Mouse (Mus musculus): ENCODE measurements around the gene Ccdc93. TPM values are rescaled to one million over a fixed set of nuclear protein-coding genes. Genes with fewer than 3 reads are reported as not detected.

Gene Ccdc93
- total and polyA plus RNA-seq, 3 experiments, result 4.8 to 15.1 (median 14.0) TPM

GRCm38 (mm10) chr1:121435981-121436380 lies 5.1 kb downstream of the Ccdc93 start:
- Histone ChIP-seq H3K27me3 (ENCODE audit: control insufficient read depth, insufficient read depth, low read length) (no peaks in the 10 kb centered on the region), H3K27ac (no peak overlapping the region), H3K36me3 (ENCODE audit: control insufficient read depth, insufficient read depth, low read length) (no peaks in the 10 kb centered on the region), H3K4me3 (no peak overlapping the region), H3K79me2 (replicated peaks; ENCODE audit: control insufficient read depth, insufficient read depth, low read length) (no peaks in the 10 kb centered on the region), H3K9ac (ENCODE audit: low read depth, low read length) (no peak overlapping the region), H3K4me1 (ENCODE audit: control insufficient read depth, insufficient read depth, low read length) (peaks cover 5% of the 10 kb centered on the region)
- intact Hi-C loops (cut with DNase I), result no loop called here
- WGBS, result 94% methylated on average over 7 of the region's 7 CpGs
- TF ChIP-seq POLR2A (IDR thresholded peaks at IDR 0.05; ENCODE audit: insufficient read depth, low read depth, low read length), result no peak
- TF ChIP-seq CTCF (IDR thresholded peaks at IDR 0.05), result no peak
- no peak for TF ChIP-seq EP300 (IDR thresholded peaks at IDR 0.05; ENCODE audit: insufficient read depth, low read depth, low read length)
- no peak for DNase-seq

DNA sequence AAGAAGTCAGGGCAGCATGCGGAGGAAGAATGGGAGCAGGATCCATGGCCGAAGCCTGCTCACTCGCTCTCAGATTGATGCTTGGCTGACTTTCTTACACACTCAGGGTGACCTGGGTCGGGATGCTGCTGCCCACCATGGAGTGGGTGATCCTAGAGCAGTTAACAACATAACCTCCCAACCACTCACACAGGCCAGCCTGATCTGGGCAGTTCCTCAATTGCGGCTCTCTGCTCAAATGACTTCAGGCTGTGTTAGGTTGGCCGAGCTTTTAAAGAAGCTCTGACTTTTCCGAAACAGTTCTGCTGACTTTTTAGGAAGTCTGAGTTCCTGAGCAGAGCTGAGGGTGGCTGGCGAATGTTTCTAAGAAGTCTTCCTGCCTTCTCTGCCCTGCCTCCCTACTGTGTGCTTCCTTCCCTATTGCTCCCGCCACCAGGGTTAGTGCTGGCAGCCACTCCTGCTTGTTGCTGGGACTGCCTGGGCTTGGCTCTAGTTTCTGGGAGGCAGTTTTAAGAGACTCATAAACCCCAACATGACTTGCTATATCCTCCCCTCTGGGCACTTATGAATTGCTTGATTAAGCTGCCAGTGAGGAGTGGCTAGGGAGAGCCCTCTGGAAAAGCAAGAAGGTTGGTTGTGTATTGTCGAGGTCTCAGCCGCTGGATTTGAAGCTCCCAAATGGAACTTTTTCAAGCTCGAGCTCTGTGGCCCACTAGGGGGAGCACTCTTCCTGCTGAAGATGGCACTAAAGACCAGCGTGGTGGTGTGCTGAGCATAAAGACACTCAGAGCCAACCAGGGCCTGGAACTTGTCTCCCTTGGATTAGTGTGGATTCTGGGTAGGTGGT lies 9.9 kb downstream of the Ccdc93 start:
- intact Hi-C loops (cut with DNase I), result no loop called here
- Histone ChIP-seq H3K4me3 (no peak overlapping the region), H3K27me3 (ENCODE audit: control insufficient read depth, insufficient read depth, low read length) (no peaks in the 10 kb centered on the region), H3K79me2 (replicated peaks; ENCODE audit: control insufficient read depth, insufficient read depth, low read length) (no peaks in the 10 kb centered on the region), H3K27ac (no peak overlapping the region), H3K36me3 (ENCODE audit: control insufficient read depth, insufficient read depth, low read length) (no peaks in the 10 kb centered on the region), H3K4me1 (ENCODE audit: control insufficient read depth, insufficient read depth, low read length) (no peaks in the 10 kb centered on the region), H3K9ac (ENCODE audit: low read depth, low read length) (no peak overlapping the region)
- peak; percentile 35 to 52 for DNase-seq
- WGBS, result 65% methylated on average over 13 of the region's 13 CpGs
- TF ChIP-seq CTCF (IDR thresholded peaks at IDR 0.05) (peak; percentile 89), POLR2A (IDR thresholded peaks at IDR 0.05; ENCODE audit: insufficient read depth, low read depth, low read length) (no peak), EP300 (IDR thresholded peaks at IDR 0.05; ENCODE audit: insufficient read depth, low read depth, low read length) (no peak)

GRCm38 (mm10) chr1:121444147-121444546 lies 13.3 kb downstream of the Ccdc93 start:
- Histone ChIP-seq H3K27ac (no peak overlapping the region), H3K9ac (ENCODE audit: low read depth, low read length) (no peak overlapping the region), H3K4me1 (ENCODE audit: control insufficient read depth, insufficient read depth, low read length) (no peaks in the 10 kb centered on the region), H3K27me3 (ENCODE audit: control insufficient read depth, insufficient read depth, low read length) (no peaks in the 10 kb centered on the region), H3K4me3 (no peak overlapping the region), H3K79me2 (replicated peaks; ENCODE audit: control insufficient read depth, insufficient read depth, low read length) (no peaks in the 10 kb centered on the region), H3K36me3 (ENCODE audit: control insufficient read depth, insufficient read depth, low read length) (no peaks in the 10 kb centered on the region)
- 94% methylated on average over 6 of the region's 6 CpGs for WGBS
- no peak for DNase-seq
- intact Hi-C loops (cut with DNase I), result no loop called here
- TF ChIP-seq EP300 (IDR thresholded peaks at IDR 0.05; ENCODE audit: insufficient read depth, low read depth, low read length) (no peak), CTCF (IDR thresholded peaks at IDR 0.05) (no peak), POLR2A (IDR thresholded peaks at IDR 0.05; ENCODE audit: insufficient read depth, low read depth, low read length) (no peak)

- intact Hi-C loops (cut with DNase I), result no loop called here
- Histone ChIP-seq H3K27ac (no peak overlapping the region), H3K27me3 (ENCODE audit: control insufficient read depth, insufficient read depth, low read length) (no peaks in the 10 kb centered on the region), H3K9ac (ENCODE audit: low read depth, low read length) (no peak overlapping the region), H3K4me1 (ENCODE audit: control insufficient read depth, insufficient read depth, low read length) (no peaks in the 10 kb centered on the region), H3K36me3 (ENCODE audit: control insufficient read depth, insufficient read depth, low read length) (no peaks in the 10 kb centered on the region), H3K4me3 (no peak overlapping the region), H3K79me2 (replicated peaks; ENCODE audit: control insufficient read depth, insufficient read depth, low read length) (no peaks in the 10 kb centered on the region)
- TF ChIP-seq EP300 (IDR thresholded peaks at IDR 0.05; ENCODE audit: insufficient read depth, low read depth, low read length) (no peak), POLR2A (IDR thresholded peaks at IDR 0.05; ENCODE audit: insufficient read depth, low read depth, low read length) (no peak), CTCF (IDR thresholded peaks at IDR 0.05) (no peak)
- no peak for DNase-seq
- WGBS, result 95% methylated on average over 10 of the region's 10 CpGs
These were observed 16.4 kb downstream of the Ccdc93 start for GRCm38 (mm10) chr1:121447216-121447615.

- no peaks in the 10 kb centered on the region for H3K27me3 ChIP-seq (ENCODE audit: control insufficient read depth, insufficient read depth, low read length)
- no peak overlapping the region for H3K4me3 ChIP-seq
- H3K79me2 ChIP-seq (replicated peaks; ENCODE audit: control insufficient read depth, insufficient read depth, low read length), result no peaks in the 10 kb centered on the region
- WGBS, result 91% methylated on average over 19 of the region's 19 CpGs
- TF ChIP-seq CTCF (IDR thresholded peaks at IDR 0.05), result no peak
- TF ChIP-seq EP300 (IDR thresholded peaks at IDR 0.05; ENCODE audit: insufficient read depth, low read depth, low read length), result no peak
- H3K36me3 ChIP-seq (ENCODE audit: control insufficient read depth, insufficient read depth, low read length), result no peaks in the 10 kb centered on the region
- no peak for DNase-seq
- no peak overlapping the region for H3K27ac ChIP-seq
- intact Hi-C loops (cut with DNase I), result no loop called here
- no peaks in the 10 kb centered on the region for H3K4me1 ChIP-seq (ENCODE audit: control insufficient read depth, insufficient read depth, low read length)
- H3K9ac ChIP-seq (ENCODE audit: low read depth, low read length), result no peak overlapping the region
These were observed 17.3 kb downstream of the Ccdc93 start for GRCm38 (mm10) chr1:121448166-121448565.

GRCm38 (mm10) chr1:121451009-121451408 lies 20.2 kb downstream of the Ccdc93 start:
- no peak overlapping the region for H3K9ac ChIP-seq (ENCODE audit: low read depth, low read length)
- H3K36me3 ChIP-seq (ENCODE audit: control insufficient read depth, insufficient read depth, low read length), result no peaks in the 10 kb centered on the region
- H3K27me3 ChIP-seq (ENCODE audit: control insufficient read depth, insufficient read depth, low read length), result no peaks in the 10 kb centered on the region
- TF ChIP-seq EP300 (IDR thresholded peaks at IDR 0.05; ENCODE audit: insufficient read depth, low read depth, low read length) (no peak), CTCF (IDR thresholded peaks at IDR 0.05) (no peak), POLR2A (IDR thresholded peaks at IDR 0.05; ENCODE audit: insufficient read depth, low read depth, low read length) (no peak)
- intact Hi-C loops (cut with DNase I), result no loop called here
- no peak for DNase-seq
- no peaks in the 10 kb centered on the region for H3K4me1 ChIP-seq (ENCODE audit: control insufficient read depth, insufficient read depth, low read length)
- H3K79me2 ChIP-seq (replicated peaks; ENCODE audit: control insufficient read depth, insufficient read depth, low read length), result no peaks in the 10 kb centered on the region
- H3K4me3 ChIP-seq, result no peak overlapping the region
- no peak overlapping the region for H3K27ac ChIP-seq
- 71% methylated on average over 7 of the region's 7 CpGs for WGBS
